Mouse (Mus musculus) ovary, adult 18-20 months (tissue): Measurements from ENCODE around the gene Pigr.

Experiments used
- DNase-seq: peaks from one replicate; pipeline ENCODE4 v3.0.0; 2022; ENCODE audit warnings: low spot score, mixed read lengths

Pigr gene

GRCm38 (mm10) chr1:130826448-130826847 lies at the start of gene Pigr:
Pigr (plus strand) TSS chr1:130826684.
- DNase-seq, result no peak

GRCm38 (mm10) chr1:130779867-130780266 lies 46.6 kb upstream of the Pigr start:
- no peak for DNase-seq

GRCm38 (mm10) chr1:130784054-130784453 lies 42.4 kb upstream of the Pigr start:
- DNase-seq, result no peak

- DNase-seq, result no peak
Measured at GRCm38 (mm10) chr1:130787001-130787400, 39.5 kb upstream of the Pigr start.

GRCm38 (mm10) chr1:130789512-130790451 lies 36.7 kb upstream of the Pigr start:
- DNase-seq, result no peak

- no peak for DNase-seq
Measured at GRCm38 (mm10) chr1:130795331-130795730, 31.2 kb upstream of the Pigr start.

GRCm38 (mm10) chr1:130796967-130797684 lies 29.4 kb upstream of the Pigr start:
- DNase-seq, result no peak

- no peak for DNase-seq
Measured at GRCm38 (mm10) chr1:130798037-130798436, 28.4 kb upstream of the Pigr start.

GRCm38 (mm10) chr1:130798551-130798950 lies 27.9 kb upstream of the Pigr start:
- DNase-seq, result no peak

GRCm38 (mm10) chr1:130799399-130799798 lies 27.1 kb upstream of the Pigr start:
- DNase-seq, result no peak

GRCm38 (mm10) chr1:130800602-130801001 lies 25.9 kb upstream of the Pigr start, which contains the start of gene Fcamr:
Fcamr (plus strand) TSS chr1:130800902.
- no peak for DNase-seq

GRCm38 (mm10) chr1:130801511-130801910 lies 25.0 kb upstream of the Pigr start:
- no peak for DNase-seq

GRCm38 (mm10) chr1:130802976-130803375 lies 23.5 kb upstream of the Pigr start:
- no peak for DNase-seq

GRCm38 (mm10) chr1:130804279-130804678 lies 22.2 kb upstream of the Pigr start:
- no peak for DNase-seq

- DNase-seq, result no peak
Measured at GRCm38 (mm10) chr1:130810906-130811305, 15.6 kb upstream of the Pigr start.

- DNase-seq, result no peak
Measured at GRCm38 (mm10) chr1:130811316-130811715, 15.2 kb upstream of the Pigr start.

- no peak for DNase-seq
Measured at GRCm38 (mm10) chr1:130819737-130820136, 6.7 kb upstream of the Pigr start.

GRCm38 (mm10) chr1:130820316-130821148 lies 6.0 kb upstream of the Pigr start:
- DNase-seq, result no peak

- no peak for DNase-seq
Measured at GRCm38 (mm10) chr1:130821149-130821471, 5.4 kb upstream of the Pigr start.

- DNase-seq, result no peak
Measured at GRCm38 (mm10) chr1:130821911-130822625, 4.4 kb upstream of the Pigr start.

GRCm38 (mm10) chr1:130828656-130829055 lies 2.2 kb downstream of the Pigr start:
- no peak for DNase-seq
